Mouse (Mus musculus): ENCODE results near the gene Bin2. TPM values are rescaled to one million over a fixed set of nuclear protein-coding genes. Genes with fewer than 3 reads are reported as not detected.

Gene Bin2
- total RNA-seq (2021) = under 1 TPM in 1 of 2 experiments, not detected in 1; 0.61 TPM
- long read RNA-seq, experiment 1 = 0 reads
- long read RNA-seq, experiment 2 = 0 reads

DNA sequence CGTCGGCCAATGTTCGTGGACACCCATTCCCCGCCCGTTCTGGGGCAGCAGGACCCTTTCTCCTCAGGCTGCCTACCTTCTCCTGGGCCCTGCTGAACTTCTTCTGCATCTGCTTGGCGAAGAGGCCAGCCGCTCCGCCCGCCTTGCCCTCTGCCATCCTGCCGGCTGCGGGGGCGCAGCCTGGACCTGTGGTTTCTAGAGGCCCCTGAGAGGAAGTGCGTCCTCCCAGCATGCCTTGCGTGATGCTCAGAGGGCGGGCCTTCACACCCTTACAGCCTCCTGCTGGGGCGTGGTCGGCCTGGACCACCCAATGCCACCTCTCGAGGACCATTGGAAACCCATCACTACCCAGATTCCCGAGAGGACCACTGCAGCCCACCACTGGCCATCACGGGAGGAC is at the start of gene Bin2:
Gene Bin2, minus strand, starts transcription at position 217 of the 400 bp plus-strand sequence.
- peak; percentile 22 for DNase-seq

DNA sequence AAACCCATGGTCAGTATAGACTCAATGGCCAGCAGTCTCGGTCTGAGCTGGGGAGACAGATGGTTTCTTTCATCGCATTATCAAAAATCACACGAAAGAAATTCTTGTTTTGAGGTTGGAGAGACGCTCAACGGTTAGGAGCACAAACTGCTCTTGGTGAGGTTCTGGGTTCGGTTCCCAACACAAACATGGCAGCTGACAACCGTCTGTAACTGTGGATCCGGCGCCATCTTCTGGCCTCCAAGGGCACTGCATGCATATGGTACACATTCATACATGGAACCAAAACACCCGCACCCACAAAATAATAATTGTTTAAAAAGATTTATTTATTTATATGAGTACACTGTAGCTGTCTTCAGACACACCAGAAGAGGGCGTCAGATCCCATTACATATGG is 49.2 kb upstream of the Bin2 start:
- DNase-seq = no peak

DNA sequence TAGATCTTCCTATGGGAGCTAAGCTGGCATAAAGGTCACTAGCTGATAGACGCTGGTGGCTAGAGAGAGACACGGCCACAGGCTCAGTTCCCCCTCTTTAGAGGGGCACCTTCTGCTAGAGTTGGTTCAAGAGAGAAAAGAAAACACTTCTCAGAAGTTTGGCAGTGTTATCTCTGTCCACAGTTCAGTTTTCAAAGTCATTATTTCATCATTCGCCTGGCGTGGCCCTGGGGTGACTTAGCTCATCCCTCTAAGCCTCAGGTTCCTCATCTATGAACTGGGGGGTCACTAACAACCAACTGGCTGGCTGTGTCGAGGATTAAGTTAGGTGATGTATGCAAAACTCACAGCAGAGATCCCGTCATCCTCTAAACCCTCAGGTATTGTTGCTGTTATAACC is 48.6 kb upstream of the Bin2 start:
- no peak for DNase-seq

DNA sequence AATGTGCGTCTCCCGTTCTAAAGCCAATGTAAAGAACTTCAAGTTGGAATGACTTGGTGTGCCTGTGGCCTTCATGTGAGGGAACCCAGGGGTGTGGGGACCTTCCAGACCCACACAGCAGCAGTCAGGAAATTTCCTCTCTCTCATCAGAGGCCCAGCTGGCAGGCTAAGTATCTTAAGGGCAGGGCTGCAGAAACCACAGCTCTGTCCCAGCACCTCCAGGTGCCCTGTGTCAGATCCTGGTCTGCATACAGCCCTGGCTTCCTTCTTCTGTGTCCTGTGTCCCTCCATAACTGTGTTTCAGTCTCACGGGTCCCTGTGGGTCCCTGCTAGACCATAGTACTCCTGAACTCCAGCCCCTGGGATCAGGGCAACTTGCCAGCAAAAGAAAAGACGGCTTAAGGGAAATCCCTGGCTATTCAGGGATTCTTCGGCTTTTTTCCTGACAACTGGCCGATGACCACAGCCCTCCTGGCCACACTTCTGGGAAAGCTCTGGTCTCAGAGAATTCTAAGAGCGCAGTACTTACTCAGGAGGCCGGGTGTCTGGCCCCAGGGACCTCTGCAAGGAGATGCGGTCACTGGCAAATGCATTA is 46.1 kb upstream of the Bin2 start:
- DNase-seq = no peak

DNA sequence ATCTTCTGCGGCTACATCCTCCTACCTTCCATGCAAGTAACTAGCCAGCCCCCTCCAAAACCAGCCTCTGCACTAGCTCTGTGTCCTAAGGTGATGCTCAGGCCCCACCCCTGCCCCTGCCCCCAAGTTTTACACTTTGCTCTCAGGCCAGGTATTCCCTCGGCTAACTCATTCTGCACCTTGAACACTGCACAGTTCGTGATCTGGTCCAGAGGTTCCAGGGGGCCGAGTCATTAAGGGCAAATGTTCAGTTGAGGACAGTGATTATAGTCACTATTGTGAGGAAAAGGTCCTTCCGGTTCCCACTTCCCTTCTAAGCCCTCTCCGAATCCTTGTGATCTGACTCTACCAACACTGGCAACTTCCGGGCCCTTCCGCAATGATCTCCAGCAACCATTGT is 45.1 kb upstream of the Bin2 start:
- DNase-seq = no peak

DNA sequence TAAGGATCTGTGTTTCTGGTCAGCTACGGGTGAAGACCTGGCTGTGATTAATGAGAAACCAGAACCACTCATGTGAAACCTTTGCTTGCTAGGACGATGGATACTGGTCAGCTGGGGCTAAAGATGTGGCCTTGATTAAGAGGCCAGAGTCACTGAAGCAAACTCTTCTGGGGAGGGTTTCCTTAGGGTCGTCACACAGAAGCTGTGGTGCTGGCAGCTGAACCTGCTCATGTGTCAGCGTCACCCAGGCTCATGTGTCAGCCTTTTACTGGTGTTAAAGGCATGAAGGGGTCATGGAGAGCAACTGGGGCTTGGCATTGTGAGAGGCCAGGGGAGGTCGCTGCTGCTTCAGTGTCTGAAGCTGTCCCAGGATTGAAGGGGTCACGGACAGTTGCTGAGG is 41.5 kb upstream of the Bin2 start:
- no peak for DNase-seq

DNA sequence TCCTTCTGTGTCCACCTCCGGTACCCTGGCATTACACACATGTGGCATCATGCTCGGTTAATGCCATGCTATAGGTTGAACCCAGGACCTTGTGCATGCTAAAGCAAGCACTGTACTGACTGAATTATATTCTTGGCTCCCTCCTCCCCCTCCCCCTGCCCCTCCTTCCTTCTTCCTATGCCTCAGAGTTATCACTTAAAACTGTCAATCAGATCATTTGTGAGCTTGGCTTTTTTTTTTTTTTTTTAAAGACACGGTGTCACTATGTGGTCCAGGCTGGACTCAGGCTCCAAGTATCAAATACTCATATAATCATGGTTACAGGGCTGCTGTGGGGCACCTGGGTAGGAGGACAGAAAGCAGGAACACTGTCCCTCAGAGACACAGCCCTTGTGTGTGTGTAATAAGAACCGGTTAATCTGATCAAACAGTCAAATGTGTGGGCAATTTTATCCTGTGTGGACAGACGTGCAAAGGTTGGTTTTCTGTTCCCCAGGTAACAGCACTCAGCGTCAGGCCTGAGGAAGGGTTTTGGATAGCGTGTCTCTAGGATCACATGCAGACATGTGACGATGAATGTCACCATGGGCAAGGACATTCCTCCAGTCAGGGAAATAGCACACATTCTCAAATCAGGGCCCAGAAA is 39.2 kb upstream of the Bin2 start:
- no peak for DNase-seq

DNA sequence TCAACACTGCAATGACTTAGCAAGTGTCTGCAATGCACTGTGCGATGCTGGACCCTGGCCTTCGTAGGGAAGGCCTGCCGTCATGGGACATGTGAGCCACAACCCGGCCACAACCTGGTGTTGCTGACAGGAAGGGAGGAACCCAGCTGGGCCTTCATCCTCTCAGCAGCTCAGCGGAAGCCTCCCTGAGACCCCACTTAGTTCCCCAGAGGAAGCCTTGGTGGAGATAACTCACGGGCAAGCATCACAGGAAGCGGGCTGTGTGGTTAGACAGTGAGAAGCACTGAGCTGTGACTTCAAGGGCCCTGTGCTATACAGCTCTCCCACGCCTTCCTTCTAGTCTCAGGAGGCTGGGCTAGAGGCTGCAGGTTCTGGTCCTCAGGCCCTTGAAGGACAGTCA is 36.9 kb upstream of the Bin2 start:
- no peak for DNase-seq

DNA sequence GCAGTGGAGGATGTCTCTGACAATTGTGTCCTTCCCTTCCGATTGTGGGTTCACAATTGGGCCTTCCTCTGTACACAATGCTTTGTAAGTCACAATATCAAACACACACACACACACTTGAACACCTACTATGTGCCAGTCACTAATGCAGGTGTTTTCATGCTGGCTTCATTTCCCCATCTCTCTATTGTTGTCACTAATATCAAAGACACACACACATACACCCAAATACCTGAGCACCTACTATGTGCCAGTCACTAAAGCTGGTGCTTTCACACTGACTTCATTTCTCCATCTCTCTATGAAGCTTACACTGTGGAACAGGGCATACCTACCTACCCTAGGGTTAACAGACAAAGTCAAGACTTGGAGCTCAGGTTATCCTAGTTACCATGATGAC is 36.0 kb upstream of the Bin2 start:
- no peak for DNase-seq

DNA sequence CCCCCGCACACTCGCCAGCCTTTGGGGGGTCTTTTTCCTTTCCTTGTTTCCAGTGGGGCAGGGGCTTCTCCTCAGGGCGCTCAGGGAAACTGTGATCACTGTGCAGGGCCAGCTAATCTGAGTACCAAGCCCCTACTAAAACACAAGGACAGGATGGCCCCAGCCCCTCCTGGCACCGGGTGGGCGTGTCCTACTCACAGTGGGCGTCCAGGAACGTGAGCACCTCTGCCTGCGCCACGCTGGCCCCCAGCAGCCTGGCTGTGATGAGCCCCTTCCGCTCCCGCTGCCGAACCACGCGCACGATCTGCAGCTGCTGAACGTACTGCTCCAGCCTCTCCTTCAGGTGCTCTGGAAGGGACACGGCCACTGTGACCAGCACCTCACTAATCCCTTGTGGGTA is 34.6 kb upstream of the Bin2 start:
- DNase-seq = no peak

DNA sequence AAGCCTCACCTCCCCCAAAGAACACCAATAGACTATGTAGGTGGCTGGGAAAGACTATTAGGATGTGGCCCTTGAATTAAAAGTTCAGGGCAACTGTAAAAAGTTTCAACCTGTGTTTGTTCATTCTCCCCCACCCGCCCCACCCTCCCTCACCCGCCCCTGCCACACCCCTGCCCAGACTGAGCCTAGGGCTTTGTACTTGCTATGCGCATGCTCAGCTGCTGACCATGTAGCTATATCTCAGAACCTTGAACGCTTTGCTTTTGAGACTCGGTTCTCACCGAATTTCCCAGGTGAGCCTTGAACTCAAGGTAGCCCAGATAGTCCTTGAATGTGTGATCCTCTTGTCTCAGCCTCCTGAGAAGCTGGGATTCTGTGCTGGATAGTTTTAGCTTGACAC is 32.5 kb upstream of the Bin2 start:
- no peak for DNase-seq

DNA sequence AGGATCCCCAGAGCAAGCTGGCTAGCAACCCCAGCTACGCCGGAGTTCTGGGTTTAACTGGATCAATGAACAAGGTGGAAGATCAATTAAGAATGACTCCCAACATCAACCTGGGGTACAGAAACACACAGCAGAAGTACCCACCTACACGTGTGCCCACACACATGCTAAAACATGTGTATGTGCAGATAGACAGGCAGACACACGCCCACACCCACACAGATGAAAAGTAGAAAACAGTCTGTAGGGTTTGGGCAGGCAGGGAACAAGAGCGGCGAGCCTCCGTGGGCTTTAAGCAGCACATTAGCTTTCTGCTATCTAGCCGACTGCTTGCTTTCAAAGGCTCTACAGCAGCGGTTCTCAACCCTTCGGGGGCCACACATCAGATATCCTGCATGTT is 31.8 kb upstream of the Bin2 start:
- no peak for DNase-seq

DNA sequence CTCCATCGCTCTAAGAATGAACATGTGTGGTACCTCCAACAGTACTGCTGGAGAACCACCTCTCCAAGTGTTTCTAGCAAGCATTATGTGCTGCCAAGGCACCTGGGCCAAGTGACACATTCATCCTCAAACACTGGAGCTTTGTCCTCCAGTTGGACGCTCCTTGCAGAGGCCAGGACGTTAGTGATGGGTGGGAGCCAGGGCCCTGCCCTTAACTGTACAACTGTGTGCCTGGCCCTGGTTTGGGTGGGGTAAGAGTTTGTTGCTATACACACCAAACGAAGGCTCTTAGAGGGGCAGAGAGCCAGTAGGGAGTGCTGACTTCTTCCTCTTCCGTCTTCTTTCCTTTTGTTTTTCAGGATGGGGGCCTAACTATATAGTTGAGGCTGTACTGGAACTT is 31.1 kb upstream of the Bin2 start:
- DNase-seq = no peak

DNA sequence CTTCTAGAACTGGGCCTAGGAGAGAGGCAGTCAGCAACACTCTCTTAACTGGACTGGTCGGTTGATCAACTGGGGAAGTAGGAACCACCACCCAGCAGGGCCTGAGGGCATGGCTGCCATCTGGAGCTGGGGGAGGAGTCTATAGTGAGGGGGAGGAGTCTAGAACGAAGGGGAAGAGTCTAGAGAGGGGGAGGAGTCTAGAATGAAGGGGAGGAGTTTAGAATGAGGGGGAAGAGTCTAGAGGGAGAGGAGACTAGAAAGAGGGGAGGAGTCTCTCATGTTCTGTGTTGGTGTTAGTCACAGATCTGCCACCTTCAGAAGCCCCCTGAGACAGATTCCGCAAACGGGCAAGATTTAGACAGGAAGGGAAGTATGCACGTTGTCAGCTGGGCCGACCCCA is 30.0 kb upstream of the Bin2 start:
- DNase-seq = no peak

DNA sequence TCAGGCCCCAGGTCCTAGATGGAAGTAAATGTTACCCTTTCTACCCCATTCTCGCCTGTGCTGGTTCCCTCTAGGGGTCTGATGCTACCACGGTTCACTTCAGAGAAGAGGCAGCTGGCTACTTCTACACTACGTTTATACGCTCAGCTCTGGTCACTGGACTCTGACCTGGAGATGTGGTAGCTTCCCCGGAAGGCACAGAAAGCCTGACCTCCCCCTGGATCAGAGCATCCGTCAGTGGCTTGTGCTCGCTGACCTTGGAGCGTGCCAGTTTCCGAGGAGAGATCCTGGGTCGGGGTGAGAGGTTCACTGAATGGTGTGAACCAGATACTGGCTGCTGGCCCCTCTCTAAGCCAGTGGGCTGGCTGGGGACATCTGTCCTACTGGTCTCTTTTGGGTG is 28.7 kb upstream of the Bin2 start:
- no peak for DNase-seq

DNA sequence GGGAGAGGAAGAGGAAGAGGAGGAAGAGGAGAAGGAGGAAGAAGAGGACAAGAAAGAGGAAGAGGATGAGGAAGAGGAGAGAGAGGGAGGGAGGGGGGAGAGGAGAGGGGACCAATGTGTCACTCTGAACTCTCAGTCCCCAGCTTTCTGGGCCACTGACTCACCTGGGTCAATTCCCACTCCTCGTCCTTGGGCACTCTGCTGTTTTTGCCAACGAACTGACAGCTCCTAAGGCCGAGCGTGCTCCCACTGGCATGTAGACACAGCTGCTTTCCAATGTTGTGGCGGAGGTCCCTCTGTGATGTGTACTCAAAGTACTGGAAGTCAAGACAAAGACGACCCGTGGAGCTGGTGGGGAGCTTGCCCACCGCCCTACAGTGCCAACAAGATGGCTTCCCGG is 25.1 kb upstream of the Bin2 start:
- DNase-seq = no peak

DNA sequence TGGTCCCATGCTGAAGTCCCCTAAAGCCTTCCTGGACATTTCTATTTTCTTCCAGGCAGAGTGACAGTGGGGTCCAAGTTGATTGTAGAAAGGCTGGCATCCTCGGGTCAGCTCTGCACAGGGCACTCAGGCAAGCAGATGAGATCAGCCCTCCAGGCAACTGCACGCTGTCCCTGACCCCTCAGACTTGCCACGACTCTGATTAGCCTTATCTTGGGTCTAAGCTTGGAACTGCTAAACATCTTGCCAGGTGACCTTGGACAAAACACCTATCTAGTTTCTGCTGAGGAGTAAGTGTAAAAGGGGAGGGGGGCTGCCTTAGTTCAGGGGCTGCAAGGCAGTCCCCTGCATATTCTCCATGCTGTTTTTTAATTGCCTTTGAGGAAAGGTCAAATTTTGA is 22.6 kb upstream of the Bin2 start:
- no peak for DNase-seq

DNA sequence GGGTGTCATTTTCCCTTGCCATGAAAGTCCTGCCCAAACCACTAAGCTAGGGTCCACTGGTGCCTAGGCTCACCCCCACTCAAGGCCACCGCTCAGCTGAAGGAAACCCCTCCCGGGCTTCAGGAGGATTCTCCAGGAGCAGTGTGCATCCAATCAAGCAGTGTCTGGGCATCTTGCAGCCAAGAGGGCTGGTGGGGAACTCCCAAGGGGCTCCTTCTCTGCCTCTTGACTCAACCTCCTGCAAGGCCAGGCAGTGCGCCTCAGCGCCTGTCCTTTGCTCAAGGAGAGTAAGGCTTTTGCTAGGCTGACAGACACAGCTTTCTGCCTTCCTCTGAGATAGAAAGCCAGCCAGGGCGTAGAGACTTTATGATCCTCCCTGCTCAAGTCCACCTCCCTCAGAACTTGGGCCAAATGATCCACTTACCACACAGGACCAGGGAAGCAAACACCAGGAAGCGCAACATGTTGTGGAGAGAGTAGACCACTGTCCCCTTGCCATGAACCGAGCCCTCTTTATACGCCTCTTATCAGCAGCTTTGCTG is 18.1 kb upstream of the Bin2 start, which contains the start of gene Cela1:
Gene Cela1, minus strand, starts transcription at position 492 of the 542 bp plus-strand sequence.
- no peak for DNase-seq

DNA sequence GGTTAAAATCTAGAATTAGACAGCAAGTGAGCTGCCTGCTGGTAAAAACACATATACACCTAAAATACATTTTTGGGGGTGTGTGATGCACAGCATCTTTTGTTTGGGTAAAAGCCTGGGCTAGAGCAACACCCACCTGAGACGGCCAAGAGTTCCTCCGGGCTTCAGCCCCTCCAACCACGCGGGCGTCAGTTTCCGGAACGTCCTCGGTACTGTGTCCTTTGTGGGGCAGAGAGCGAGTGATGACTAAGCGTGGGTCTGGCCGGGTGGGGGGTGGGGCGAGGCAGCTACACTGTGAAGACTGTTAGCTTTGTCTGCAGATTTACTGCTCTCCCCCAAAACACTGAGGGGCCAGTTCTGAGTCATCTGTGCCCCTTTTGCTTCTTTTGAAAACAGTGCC is 17.6 kb upstream of the Bin2 start:
- DNase-seq = no peak

DNA sequence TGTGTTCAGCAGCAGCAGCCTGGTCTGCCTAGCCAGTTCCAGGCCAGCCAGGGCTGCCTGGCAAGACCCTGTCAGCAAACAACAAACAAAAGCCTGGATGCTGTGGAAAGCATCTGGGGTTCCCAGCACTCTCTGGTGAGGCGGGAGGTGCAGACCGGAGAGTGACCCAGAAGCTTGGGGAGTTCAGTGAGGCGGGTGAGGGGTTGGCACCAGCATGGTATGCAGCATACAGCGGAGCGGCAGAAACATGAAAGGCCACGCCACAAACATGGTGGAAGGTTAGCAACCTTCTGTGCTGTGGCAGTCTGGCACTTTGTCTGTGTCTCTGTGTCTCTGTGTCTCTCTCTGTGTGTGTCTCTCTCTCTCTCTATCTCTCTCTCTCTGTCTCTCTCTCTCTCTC is 17.1 kb upstream of the Bin2 start:
- DNase-seq = no peak

DNA sequence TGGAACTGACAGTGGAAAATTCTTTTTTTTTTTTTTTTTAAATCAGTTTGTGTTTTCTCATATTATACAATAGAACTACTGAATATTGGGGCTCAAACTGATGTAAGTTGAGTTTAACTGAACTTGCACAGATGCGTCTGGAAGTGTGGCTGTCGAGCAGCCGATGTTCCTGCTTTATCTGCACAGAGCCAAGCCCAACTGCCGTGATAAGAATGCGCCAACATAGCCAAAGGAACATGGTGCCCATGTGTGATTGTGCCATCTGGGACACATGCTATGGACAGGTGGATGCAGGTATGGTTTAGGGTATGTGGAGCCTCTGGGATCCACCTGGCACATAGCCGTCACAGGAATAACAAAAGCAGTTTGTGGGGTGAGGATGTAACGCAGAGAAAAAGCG is 16.5 kb upstream of the Bin2 start:
- DNase-seq = no peak

DNA sequence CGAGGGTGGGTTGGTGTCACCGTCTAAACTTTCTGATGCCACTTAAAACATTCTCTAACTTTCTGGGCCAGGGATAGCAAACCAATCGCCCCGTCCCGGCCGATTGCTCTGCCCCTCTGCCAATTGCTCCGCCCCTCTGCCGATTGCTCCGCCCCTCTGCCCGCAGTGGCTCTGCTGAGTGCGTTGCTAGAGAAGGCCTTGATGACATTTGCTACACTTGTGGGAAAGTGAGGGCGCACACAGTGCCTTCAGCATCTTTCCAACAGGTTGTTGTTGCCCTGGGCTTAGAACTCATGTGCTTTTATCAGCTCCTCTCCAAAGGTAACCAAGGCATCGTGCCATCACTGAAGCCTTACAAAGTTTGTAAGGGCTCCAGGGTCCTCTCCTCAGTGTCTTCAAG is 15.9 kb upstream of the Bin2 start:
- DNase-seq = no peak

DNA sequence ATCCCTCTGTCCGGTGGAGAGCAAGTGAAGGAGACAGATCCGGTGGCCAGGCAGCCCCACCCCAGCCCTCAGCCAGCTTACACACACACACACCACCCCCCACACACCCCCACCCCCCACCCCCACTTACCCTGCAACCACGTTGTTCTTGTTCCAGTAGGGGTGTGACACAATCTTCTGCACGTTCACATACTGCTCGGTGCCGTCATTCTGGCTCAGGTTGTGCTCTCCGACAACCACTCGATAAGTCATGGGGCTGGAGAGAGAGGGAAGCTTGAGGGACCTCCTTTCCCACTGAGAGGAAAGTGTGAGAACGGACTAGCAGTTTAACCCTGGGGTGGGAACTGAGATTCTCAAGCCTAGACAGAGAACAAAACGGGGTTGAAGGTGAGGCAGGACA is 15.1 kb upstream of the Bin2 start:
- no peak for DNase-seq

DNA sequence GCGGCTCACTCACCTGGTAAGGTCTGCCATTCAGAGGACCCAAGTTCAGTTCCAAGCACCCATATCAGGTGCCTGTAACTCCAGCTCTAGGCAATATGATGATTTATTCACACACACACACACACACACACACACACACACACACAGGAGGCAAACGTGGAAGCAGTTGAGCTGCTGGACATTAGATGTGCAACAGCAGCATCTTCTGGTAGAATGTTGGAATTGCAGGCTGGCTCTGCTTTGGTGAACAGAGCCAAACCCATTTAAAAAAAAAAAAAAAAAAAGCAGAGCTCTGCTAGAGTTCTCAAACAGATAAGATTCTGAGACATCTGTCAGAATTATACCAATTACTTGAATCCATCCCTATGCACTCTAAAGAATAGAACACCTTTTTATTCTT is 13.7 kb upstream of the Bin2 start:
- peak; percentile 47 for DNase-seq
